Mouse (Mus musculus): ENCODE measurements around the gene Lca5l.

- TF ChIP-seq POLR2A (IDR thresholded peaks at IDR 0.05; ENCODE audit: low read depth, low read length) (no peak), CTCF (IDR thresholded peaks at IDR 0.05; ENCODE audit: borderline replicate concordance, insufficient read depth, low read length) (no peak)
Measured at GRCm38 (mm10) chr16:96222452-96222851, 30.4 kb upstream of the Lca5l start.
